Mouse (Mus musculus) limb, embryonic 11.5 days (tissue): ENCODE results near the gene Pde10a. TPM values are rescaled to one million over a fixed set of nuclear protein-coding genes. Genes with fewer than 3 reads are reported as not detected.

Source experiments
- ATAC-seq: fragments of 200-750 bp; cut with Nextera tagmentation; 2 replicates; pipeline ENCODE4 v1.8.0; 2017; ENCODE audit warnings: low read depth; ENCODE audit not compliant: insufficient number of reproducible peaks, low FRiP score, low TSS enrichment
- DNase-seq: peaks from one replicate; pipeline ENCODE4 v3.0.0-alpha.2; 2015; ENCODE audit warnings: low spot score
- H3K27ac ChIP-seq: fragments of 300-500 bp; sonication (generic); replicated peaks from 2 replicates; pipeline ENCODE4 v1.5.1; 2014; ENCODE audit warnings: low read depth, mild to moderate bottlenecking, low read length
- H3K27me3 ChIP-seq: fragments of 300-500 bp; sonication (generic); 2 replicates; pipeline ENCODE4 v1.6.1; 2014; ENCODE audit warnings: mild to moderate bottlenecking, low read length, mixed read lengths; ENCODE audit not compliant: control insufficient read depth, insufficient read depth
- H3K36me3 ChIP-seq: fragments of 300-500 bp; sonication (generic); 2 replicates; pipeline ENCODE4 v1.6.1; 2014; ENCODE audit warnings: mild to moderate bottlenecking, low read length, moderate library complexity, mixed read lengths; ENCODE audit not compliant: control insufficient read depth, insufficient read depth
- H3K4me1 ChIP-seq: fragments of 300-500 bp; sonication (generic); 2 replicates; pipeline ENCODE4 v1.6.1; 2014; ENCODE audit warnings: low read length, mixed read lengths; ENCODE audit not compliant: control insufficient read depth, insufficient read depth
- H3K4me2 ChIP-seq: fragments of 300-500 bp; sonication (generic); 2 replicates; pipeline ENCODE4 v1.6.1; 2014; ENCODE audit warnings: low read depth, mild to moderate bottlenecking, moderate library complexity; ENCODE audit not compliant: severe bottlenecking
- H3K4me3 ChIP-seq: fragments of 300-500 bp; sonication (generic); 2 replicates; pipeline ENCODE4 v1.5.1; 2014; ENCODE audit warnings: low read depth, low read length
- H3K9ac ChIP-seq: fragments of 300-500 bp; sonication (generic); 2 replicates; pipeline ENCODE4 v1.6.1; 2014; ENCODE audit warnings: mild to moderate bottlenecking, low read length
- H3K9me3 ChIP-seq: fragments of 300-500 bp; sonication (generic); 2 replicates; pipeline ENCODE4 v1.6.1; 2016; ENCODE audit warnings: low read length; ENCODE audit not compliant: control insufficient read depth
- WGBS: fragments of 180-500 bp; shearing (Covaris S2); extraction: QIAGEN DNeasy Blood & Tissue Kit; methylation state at CpG from one replicate; pipeline ENCODE4 v1.1.7; 2014; 5-methylcytosine and 5-hydroxymethylcytosine counted together
- polyA plus RNA-seq: library from polyadenylated mRNA; unstranded; fragments of >200 nt; fragmentation: Nextera tagmentation; extraction: Ambion mirVana; gene quantifications from 2 replicates; pipeline ENCODE4 v1.2.1, GENCODE M21; 2014

Pde10a gene
- polyA plus RNA-seq, 1 experiment from 2014 or later = 0.77 TPM

- Histone ChIP-seq H3K9me3 (no peaks in the 10 kb centered on the region), H3K4me1 (no peaks in the 10 kb centered on the region), H3K4me3 (no peak overlapping the region), H3K9ac (no peak overlapping the region), H3K27me3 (no peaks in the 10 kb centered on the region), H3K4me2 (no peak overlapping the region), H3K27ac (no peak overlapping the region), H3K36me3 (no peaks in the 10 kb centered on the region)
- ATAC-seq (no peak), DNase-seq (no peak)
- 68% methylated on average over 1 of the region's 1 CpGs for WGBS
These were observed 256.4 kb downstream of the Pde10a start for GRCm38 (mm10) chr17:8781576-8781975.

DNA sequence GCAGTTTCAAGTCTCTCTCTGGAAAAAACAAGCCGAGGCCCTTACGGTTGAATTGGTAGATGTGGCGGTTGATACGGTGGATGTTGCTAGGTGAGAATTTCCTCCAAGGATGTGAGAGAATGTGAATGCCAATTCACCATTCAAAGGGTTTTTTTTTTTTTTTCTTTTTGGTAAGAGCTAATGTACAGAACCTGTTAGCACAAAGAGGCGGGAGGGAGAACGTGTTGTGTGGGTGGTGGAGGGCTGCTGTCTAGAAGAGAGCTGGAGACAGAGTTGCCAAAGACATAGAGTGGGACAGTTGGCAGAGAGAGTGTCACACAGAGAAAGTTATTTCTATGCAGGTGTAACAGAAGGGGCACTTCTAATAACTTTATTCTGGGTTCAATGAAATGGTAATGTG is 260.7 kb downstream of the Pde10a start:
- 92% methylated on average over 6 of the region's 6 CpGs for WGBS
- H3K9me3 ChIP-seq = no peaks in the 10 kb centered on the region
- DNase-seq (no peak), ATAC-seq (no peak)
- H3K36me3 ChIP-seq = no peaks in the 10 kb centered on the region
- no peaks in the 10 kb centered on the region for H3K4me1 ChIP-seq
- no peak overlapping the region for H3K4me3 ChIP-seq
- no peaks in the 10 kb centered on the region for H3K27me3 ChIP-seq
- H3K4me2 ChIP-seq = no peak overlapping the region
- no peak overlapping the region for H3K27ac ChIP-seq
- no peak overlapping the region for H3K9ac ChIP-seq

DNA sequence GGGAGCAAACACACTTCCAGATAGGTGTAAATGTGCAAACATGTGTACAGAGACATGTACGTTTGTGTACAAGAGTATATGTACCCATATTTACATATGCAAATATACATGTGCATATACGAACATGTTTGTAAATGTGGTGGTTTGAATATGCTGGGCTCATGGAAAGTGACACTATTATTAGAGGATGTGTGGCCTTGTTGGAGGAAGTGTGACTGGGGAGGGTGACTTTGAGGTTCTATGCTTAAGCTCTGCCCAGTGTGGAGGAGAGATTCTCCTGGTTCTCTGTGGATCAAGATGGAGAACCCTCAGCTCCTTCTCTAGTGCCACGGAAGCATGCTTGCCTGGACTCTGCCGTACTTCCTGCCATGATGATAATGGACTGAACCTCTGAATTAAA is 261.3 kb downstream of the Pde10a start:
- Histone ChIP-seq H3K4me2 (no peak overlapping the region), H3K27me3 (no peaks in the 10 kb centered on the region), H3K4me3 (no peak overlapping the region), H3K9me3 (no peaks in the 10 kb centered on the region), H3K4me1 (no peaks in the 10 kb centered on the region), H3K9ac (no peak overlapping the region), H3K27ac (no peak overlapping the region), H3K36me3 (no peaks in the 10 kb centered on the region)
- WGBS = 83% methylated on average over 4 of the region's 4 CpGs
- ATAC-seq = no peak
- DNase-seq = no peak

DNA sequence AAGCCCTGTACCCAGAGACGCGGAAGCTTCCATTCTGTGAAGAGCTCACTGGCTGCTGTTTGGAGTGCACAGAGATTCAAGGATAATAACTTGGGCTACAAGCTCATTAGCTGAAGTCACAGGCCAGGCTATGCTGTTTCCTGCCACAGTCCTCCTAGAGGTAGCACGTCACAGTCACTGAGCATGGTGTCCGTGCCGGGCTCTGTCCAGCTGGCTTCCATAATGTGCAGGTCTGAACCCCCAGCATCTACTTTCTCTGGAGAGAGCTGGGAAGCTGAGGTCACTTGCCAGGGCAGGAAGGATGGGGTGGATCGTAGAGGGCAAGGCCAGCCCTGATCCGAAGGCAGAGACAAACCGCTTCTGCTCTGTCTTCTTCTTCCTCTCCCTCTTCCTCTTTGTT is 262.6 kb downstream of the Pde10a start:
- Histone ChIP-seq H3K27ac (no peak overlapping the region), H3K4me2 (no peak overlapping the region), H3K9ac (no peak overlapping the region), H3K4me1 (no peaks in the 10 kb centered on the region), H3K9me3 (no peaks in the 10 kb centered on the region), H3K4me3 (no peak overlapping the region), H3K27me3 (no peaks in the 10 kb centered on the region), H3K36me3 (no peaks in the 10 kb centered on the region)
- WGBS = 65% methylated on average over 8 of the region's 8 CpGs
- DNase-seq = no peak
- ATAC-seq = no peak

DNA sequence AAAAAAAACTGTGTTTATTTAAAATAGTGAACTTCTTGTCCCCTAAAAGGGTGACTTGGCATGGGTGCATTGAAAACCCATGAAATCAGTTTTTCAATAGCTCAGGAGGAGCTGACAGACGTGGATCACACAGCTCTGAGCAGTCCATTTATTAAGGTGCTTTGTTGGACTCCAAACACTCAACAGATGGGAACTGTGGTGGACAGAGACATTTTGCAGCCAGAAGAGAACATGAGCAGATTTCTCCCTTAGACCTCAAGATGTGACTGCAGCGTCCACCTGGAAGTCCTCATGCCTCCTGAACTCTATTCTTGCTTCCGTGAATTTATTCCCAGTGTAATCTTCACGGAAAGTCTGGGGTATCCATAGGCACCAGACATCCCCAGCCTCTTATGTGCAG is 266.4 kb downstream of the Pde10a start:
- H3K9ac ChIP-seq = no peak overlapping the region

GRCm38 (mm10) chr17:8792611-8793010 is 267.4 kb downstream of the Pde10a start:
- Histone ChIP-seq H3K4me3 (no peak overlapping the region), H3K4me1 (no peaks in the 10 kb centered on the region), H3K4me2 (no peak overlapping the region), H3K27me3 (peaks cover 2% of the 10 kb centered on the region; the same call in 1 of the 2 replicates), H3K36me3 (no peaks in the 10 kb centered on the region), H3K9me3 (no peaks in the 10 kb centered on the region), H3K9ac (no peak overlapping the region), H3K27ac (no peak overlapping the region)
- ATAC-seq (no peak), DNase-seq (no peak)
- 64% methylated on average over 7 of the region's 7 CpGs for WGBS

More for the DNA sequence above, 266.4 kb downstream of the Pde10a start:
- no peak for DNase-seq
- Histone ChIP-seq H3K4me3 (no peak overlapping the region), H3K4me2 (no peak overlapping the region), H3K27me3 (no peaks in the 10 kb centered on the region), H3K4me1 (no peaks in the 10 kb centered on the region), H3K27ac (no peak overlapping the region), H3K36me3 (no peaks in the 10 kb centered on the region), H3K9me3 (no peaks in the 10 kb centered on the region)
- ATAC-seq = no peak
- 75% methylated on average over 4 of the region's 4 CpGs for WGBS

DNA sequence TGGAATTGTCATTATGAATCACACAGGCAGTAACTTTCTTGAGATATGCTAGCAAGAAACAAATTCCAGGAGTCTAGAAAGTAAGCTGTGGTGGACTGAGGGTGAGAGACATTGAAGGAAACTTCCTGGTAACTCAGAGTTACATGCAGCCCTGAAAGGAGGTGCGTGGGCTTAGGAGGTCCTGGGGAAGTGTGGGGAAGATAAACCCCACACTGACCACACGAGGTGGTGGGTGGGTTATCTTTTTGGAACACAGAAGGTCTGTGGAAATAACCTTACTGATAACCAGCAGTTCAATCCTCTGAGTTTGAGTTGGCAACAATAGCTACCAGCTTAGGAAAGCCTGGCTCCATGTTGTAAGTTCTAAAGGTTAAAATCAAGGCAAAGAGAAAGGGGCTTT is 272.5 kb downstream of the Pde10a start:
- Histone ChIP-seq H3K4me3 (no peak overlapping the region), H3K4me1 (peaks cover 5% of the 10 kb centered on the region), H3K9ac (no peak overlapping the region), H3K9me3 (no peaks in the 10 kb centered on the region), H3K4me2 (no peak overlapping the region), H3K36me3 (no peaks in the 10 kb centered on the region), H3K27ac (no peak overlapping the region), H3K27me3 (peaks cover 31% of the 10 kb centered on the region)
- 26% methylated on average over 2 of the region's 2 CpGs for WGBS
- no peak for DNase-seq
- ATAC-seq = no peak

- H3K27me3 ChIP-seq = peaks cover 40% of the 10 kb centered on the region
- no peak overlapping the region for H3K4me2 ChIP-seq
- DNase-seq = peak; percentile 58
- no peak for ATAC-seq
- peaks cover 7% of the 10 kb centered on the region for H3K4me1 ChIP-seq
- no peaks in the 10 kb centered on the region for H3K36me3 ChIP-seq
- no peak overlapping the region for H3K9ac ChIP-seq
- no peak overlapping the region for H3K27ac ChIP-seq
- H3K9me3 ChIP-seq = no peaks in the 10 kb centered on the region
- 3% methylated on average over 12 of the region's 12 CpGs for WGBS
- H3K4me3 ChIP-seq = no peak overlapping the region
These were observed 273.5 kb downstream of the Pde10a start for GRCm38 (mm10) chr17:8798531-8799295.

- peaks cover 7% of the 10 kb centered on the region for H3K4me1 ChIP-seq
- H3K4me2 ChIP-seq = no peak overlapping the region
- H3K27ac ChIP-seq = no peak overlapping the region
- WGBS = under 1% methylated on average over 10 of the region's 10 CpGs
- no peak for ATAC-seq
- H3K36me3 ChIP-seq = no peaks in the 10 kb centered on the region
- peak; percentile 63 for DNase-seq
- peaks cover 43% of the 10 kb centered on the region for H3K27me3 ChIP-seq
- no peaks in the 10 kb centered on the region for H3K9me3 ChIP-seq
- H3K9ac ChIP-seq = no peak overlapping the region
- H3K4me3 ChIP-seq = no peak overlapping the region
These were observed 274.1 kb downstream of the Pde10a start for GRCm38 (mm10) chr17:8799296-8799731.
